Mouse (Mus musculus) stomach, embryonic 14.5 days (tissue): ENCODE measurements around the gene Zfp821. TPM values are rescaled to one million over a fixed set of nuclear protein-coding genes. Genes with fewer than 3 reads are reported as not detected.

Experiments
- ATAC-seq: fragments of 200-750 bp; cut with Nextera tagmentation; 2 replicates; pipeline ENCODE4 v1.8.0; 2017; ENCODE audit warnings: low read depth, moderate TSS enrichment; ENCODE audit not compliant: insufficient number of reproducible peaks, insufficient read depth, low FRiP score
- H3K27ac ChIP-seq: fragments of 300-500 bp; sonication (generic); 2 replicates; pipeline ENCODE4 v1.5.1; 2014; ENCODE audit warnings: mild to moderate bottlenecking, low read length, moderate library complexity, mixed read lengths
- H3K27me3 ChIP-seq: fragments of 300-500 bp; sonication (generic); 2 replicates; pipeline ENCODE4 v1.6.1; 2014; ENCODE audit warnings: low read length, control low read depth, mixed read lengths; ENCODE audit not compliant: control insufficient read depth, insufficient read depth
- H3K36me3 ChIP-seq: fragments of 300-500 bp; sonication (generic); 2 replicates; pipeline ENCODE4 v1.6.1; 2014; ENCODE audit warnings: mild to moderate bottlenecking, control low read depth, low read length, moderate library complexity, mixed read lengths; ENCODE audit not compliant: control insufficient read depth, insufficient read depth
- H3K4me1 ChIP-seq: fragments of 300-500 bp; sonication (generic); 2 replicates; pipeline ENCODE4 v1.6.1; 2014; ENCODE audit warnings: low read length, control low read depth, mixed read lengths; ENCODE audit not compliant: control insufficient read depth, insufficient read depth
- H3K4me2 ChIP-seq: fragments of 300-500 bp; sonication (generic); replicated peaks from 2 replicates; pipeline ENCODE4 v1.6.1; 2014; ENCODE audit warnings: low read depth, low read length, control low read depth
- H3K4me3 ChIP-seq: fragments of 300-500 bp; sonication (generic); 2 replicates; pipeline ENCODE4 v1.5.1; 2014; ENCODE audit warnings: low read depth, low read length, control low read depth
- H3K9ac ChIP-seq: fragments of 300-500 bp; sonication (generic); replicated peaks from 2 replicates; pipeline ENCODE4 v1.6.1; 2014; ENCODE audit warnings: low read depth, mild to moderate bottlenecking, control low read depth, low read length, moderate library complexity, mixed read lengths
- H3K9me3 ChIP-seq: fragments of 300-500 bp; sonication (generic); 2 replicates; pipeline ENCODE4 v1.6.1; 2016; ENCODE audit warnings: low read depth, low read length, control low read depth; ENCODE audit not compliant: control insufficient read depth
- WGBS: fragments of 180-500 bp; shearing (Covaris S2); extraction: QIAGEN DNeasy Blood & Tissue Kit; methylation state at CpG from one replicate; pipeline ENCODE4 v1.1.7; 2014; 5-methylcytosine and 5-hydroxymethylcytosine counted together
- polyA plus RNA-seq: library from polyadenylated mRNA; unstranded; fragments of >200 nt; fragmentation: Nextera tagmentation; extraction: Ambion mirVana; gene quantifications from 2 replicates; pipeline ENCODE4 v1.2.1, GENCODE M21; 2014

Zfp821 gene
- polyA plus RNA-seq, 1 experiment from 2014 or later: 29.7 TPM

DNA sequence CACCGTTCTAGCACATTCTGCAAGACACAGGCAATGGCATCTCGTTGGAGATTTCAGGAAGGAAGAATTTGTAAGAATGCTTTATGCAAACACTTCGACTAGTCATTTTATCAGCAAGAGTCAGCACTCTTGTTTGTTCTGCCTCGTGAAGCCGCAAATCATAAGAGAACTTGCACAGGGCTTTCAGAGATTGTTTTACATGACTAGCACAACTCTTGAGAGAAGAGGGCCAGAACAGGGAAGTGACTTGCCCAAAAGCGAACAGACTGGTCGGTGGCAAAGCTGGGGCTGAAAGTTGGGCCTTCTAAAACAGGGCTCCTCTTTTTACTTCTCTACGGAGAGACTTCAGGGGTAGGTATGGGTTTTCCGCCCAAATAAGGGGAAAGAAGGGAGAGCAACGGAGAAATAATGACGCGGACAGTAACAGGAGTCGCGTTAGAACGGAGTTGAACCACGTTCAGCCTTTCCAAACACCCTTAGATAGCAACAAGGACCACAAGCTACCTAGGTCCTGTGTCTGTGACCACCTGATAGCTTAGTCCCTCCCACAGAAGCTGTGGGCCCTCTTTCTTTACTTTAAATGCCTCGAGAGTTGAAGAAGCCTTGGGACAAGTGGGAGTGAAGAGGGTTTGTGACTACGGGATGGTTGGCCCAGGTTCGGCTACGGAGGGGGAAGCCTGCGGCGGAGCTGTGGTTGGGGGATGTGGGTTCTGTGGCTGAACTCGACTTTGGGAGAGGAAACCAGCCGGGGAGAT, 604 bp upstream of the Zfp821 start:
- Histone ChIP-seq H3K4me2 (peak overlapping the region; percentile 52), H3K27ac (peak overlapping the region; percentile 96), H3K9me3 (no peaks in the 10 kb centered on the region), H3K9ac (peak overlapping the region; percentile 34; the same call in 1 of the 2 replicates), H3K4me1 (peaks cover 10% of the 10 kb centered on the region; the same call in 1 of the 2 replicates), H3K4me3 (peak overlapping the region; percentile 94), H3K36me3 (peaks cover 19% of the 10 kb centered on the region), H3K27me3 (no peaks in the 10 kb centered on the region)
- peak; percentile 21; the same call in 1 of the 2 replicates for ATAC-seq
- 7% methylated on average over 24 of the region's 24 CpGs for WGBS

DNA sequence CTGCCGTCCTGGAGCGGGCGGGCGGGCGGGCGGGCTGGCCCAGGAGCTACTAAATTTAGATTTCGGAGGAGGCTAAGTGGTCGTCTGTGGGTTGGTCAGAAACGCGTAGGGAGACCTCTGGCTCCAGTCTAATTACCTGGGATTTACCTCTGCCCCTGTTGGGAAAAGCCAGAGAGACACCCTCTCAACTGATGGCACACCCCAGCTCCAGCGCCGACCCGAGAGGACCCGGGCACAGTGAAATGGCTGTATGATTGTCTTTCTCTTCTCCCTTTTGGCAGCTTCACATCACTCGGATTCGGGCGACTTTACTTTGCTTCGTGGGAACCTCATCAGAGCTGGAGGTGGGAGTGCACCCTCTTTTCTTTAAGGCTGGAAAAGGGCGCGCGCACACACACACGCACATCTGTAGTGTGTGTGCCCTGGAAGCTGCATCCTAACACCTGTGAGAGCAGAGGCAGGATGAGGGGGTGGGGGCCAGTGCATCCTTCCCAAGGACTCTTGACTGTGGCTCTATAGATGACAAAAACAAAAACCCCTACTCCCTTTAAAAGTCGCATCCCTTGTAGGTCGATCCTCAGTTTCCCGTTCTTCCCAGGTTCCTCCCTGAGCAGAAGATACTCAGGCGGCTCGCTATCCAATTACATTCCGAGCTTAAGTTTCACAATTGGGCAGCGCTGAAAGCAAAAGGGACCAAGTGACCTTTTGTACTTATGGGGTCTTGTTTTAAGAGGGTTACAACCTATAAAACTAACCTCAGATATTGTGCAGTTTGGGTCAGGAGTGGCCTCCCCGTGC, 929 bp downstream of the Zfp821 start:
- WGBS: under 1% methylated on average over 30 of the region's 30 CpGs
- peaks cover 33% of the 10 kb centered on the region for H3K36me3 ChIP-seq
- peaks cover 10% of the 10 kb centered on the region; the same call in 1 of the 2 replicates for H3K4me1 ChIP-seq
- H3K9me3 ChIP-seq: no peaks in the 10 kb centered on the region
- no peak; the same call in 1 of the 2 replicates for ATAC-seq
- peak overlapping the region; percentile 97 for H3K9ac ChIP-seq
- peak overlapping the region; percentile 96 for H3K27ac ChIP-seq
- no peaks in the 10 kb centered on the region for H3K27me3 ChIP-seq
- H3K4me2 ChIP-seq: peak overlapping the region; percentile 91
- H3K4me3 ChIP-seq: peak overlapping the region; percentile 94

DNA sequence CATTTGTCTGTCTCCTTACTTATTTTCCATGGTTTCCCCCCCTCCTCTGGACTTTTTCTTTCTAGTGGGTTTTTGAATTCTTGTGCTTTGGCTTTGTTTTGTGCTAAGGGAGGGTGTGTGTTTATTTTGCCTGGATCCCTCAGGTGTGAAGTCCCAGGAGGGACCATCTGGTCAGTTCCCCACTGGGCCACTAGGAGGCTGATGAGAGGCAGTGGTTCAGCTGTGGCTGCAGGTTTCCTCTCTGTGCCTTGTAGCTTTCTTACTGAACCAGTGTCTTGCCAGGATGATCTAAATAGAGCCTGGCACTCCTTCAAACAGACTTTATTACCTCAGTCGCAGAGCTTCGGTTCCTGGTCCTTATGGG, 1.5 kb downstream of the Zfp821 start:
- Histone ChIP-seq H3K4me2 (peak overlapping the region; percentile 91), H3K36me3 (peaks cover 37% of the 10 kb centered on the region), H3K9me3 (no peaks in the 10 kb centered on the region), H3K4me3 (peak overlapping the region; percentile 94), H3K27me3 (no peaks in the 10 kb centered on the region), H3K9ac (peak overlapping the region; percentile 97; the same call in 1 of the 2 replicates), H3K4me1 (peaks cover 10% of the 10 kb centered on the region; the same call in 1 of the 2 replicates), H3K27ac (no peak overlapping the region)
- 0 out of 2 replicates have a peak, but pooled peaks have one; percentile 53 for ATAC-seq
- 29% methylated on average over 2 of the region's 2 CpGs for WGBS

GRCm38 (mm10) chr8:109707921-109708320, 2.6 kb downstream of the Zfp821 start:
- Histone ChIP-seq H3K9me3 (no peaks in the 10 kb centered on the region), H3K36me3 (peaks cover 47% of the 10 kb centered on the region), H3K27ac (no peak overlapping the region), H3K27me3 (no peaks in the 10 kb centered on the region), H3K4me3 (no peak overlapping the region), H3K9ac (no peak overlapping the region), H3K4me1 (peaks cover 10% of the 10 kb centered on the region; the same call in 1 of the 2 replicates), H3K4me2 (no peak overlapping the region)
- WGBS: 94% methylated on average over 4 of the region's 4 CpGs
- ATAC-seq: no peak

DNA sequence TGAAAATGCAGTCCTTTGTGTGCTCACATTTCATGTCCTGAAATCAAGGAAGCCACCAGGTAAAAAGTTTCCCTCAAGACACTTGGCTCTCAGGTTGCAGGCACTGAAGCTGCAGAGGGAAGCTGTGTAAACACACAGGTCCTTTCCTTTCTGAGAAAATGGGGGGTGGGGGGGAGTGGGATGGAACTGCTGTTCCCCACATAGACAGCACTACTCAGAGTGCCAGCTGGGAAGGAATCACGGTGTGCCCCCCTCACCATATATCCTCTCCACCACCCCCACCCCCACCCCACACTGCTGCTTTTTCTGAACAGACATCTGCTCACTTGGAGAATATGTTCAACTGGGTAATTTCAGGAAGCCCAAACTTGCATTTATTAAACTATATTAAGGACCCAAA, 7.2 kb downstream of the Zfp821 start:
- Histone ChIP-seq H3K27ac (no peak overlapping the region), H3K4me3 (no peak overlapping the region), H3K36me3 (peaks cover 70% of the 10 kb centered on the region), H3K4me1 (no peaks in the 10 kb centered on the region; the same call in 1 of the 2 replicates), H3K9me3 (no peaks in the 10 kb centered on the region), H3K9ac (no peak overlapping the region), H3K4me2 (no peak overlapping the region), H3K27me3 (no peaks in the 10 kb centered on the region)
- 100% methylated on average over 1 of the region's 1 CpGs for WGBS
- no peak for ATAC-seq

- peaks cover 72% of the 10 kb centered on the region for H3K36me3 ChIP-seq
- 90% methylated on average over 5 of the region's 5 CpGs for WGBS
- no peaks in the 10 kb centered on the region for H3K27me3 ChIP-seq
These were observed 9.6 kb downstream of the Zfp821 start for GRCm38 (mm10) chr8:109714961-109715360.

DNA sequence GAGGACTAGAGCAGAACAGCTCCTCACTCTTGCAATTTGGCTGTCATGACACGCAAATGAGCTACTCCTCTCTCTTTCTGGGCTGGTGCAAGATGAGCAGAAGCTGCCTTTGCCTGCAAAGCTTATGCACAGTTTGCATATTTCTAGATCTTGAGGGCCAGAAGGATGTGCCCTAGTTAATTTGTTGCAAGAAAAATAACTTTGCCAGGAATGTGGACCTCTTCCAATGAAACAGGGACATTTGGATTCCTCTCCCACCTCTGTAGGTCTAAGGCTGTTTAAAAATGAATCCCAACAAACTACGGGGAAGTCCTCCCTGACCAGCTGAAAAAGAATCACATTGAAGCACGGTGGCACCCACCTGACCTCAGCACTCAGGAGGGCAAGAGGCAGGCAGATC, 19.8 kb downstream of the Zfp821 start:
- H3K27ac ChIP-seq: no peak overlapping the region
- no peaks in the 10 kb centered on the region for H3K9me3 ChIP-seq
- WGBS: 85% methylated on average over 3 of the region's 3 CpGs
- H3K36me3 ChIP-seq: peaks cover 62% of the 10 kb centered on the region
- no peaks in the 10 kb centered on the region for H3K27me3 ChIP-seq
- no peak for ATAC-seq
- no peaks in the 10 kb centered on the region for H3K4me1 ChIP-seq
- H3K9ac ChIP-seq: no peak overlapping the region
- H3K4me2 ChIP-seq: no peak overlapping the region
- H3K4me3 ChIP-seq: no peak overlapping the region

More at GRCm38 (mm10) chr8:109714961-109715360, 9.6 kb downstream of the Zfp821 start:
- ATAC-seq: no peak
- Histone ChIP-seq H3K27ac (no peak overlapping the region), H3K9ac (no peak overlapping the region), H3K9me3 (no peaks in the 10 kb centered on the region), H3K4me2 (no peak overlapping the region), H3K4me3 (no peak overlapping the region), H3K4me1 (no peaks in the 10 kb centered on the region)

GRCm38 (mm10) chr8:109731012-109731411, 25.7 kb downstream of the Zfp821 start:
- no peaks in the 10 kb centered on the region for H3K9me3 ChIP-seq
- no peak overlapping the region for H3K9ac ChIP-seq
- H3K4me2 ChIP-seq: no peak overlapping the region
- no peak overlapping the region for H3K4me3 ChIP-seq
- H3K4me1 ChIP-seq: peaks cover 6% of the 10 kb centered on the region; the same call in 1 of the 2 replicates
- no peaks in the 10 kb centered on the region for H3K27me3 ChIP-seq
- 78% methylated on average over 3 of the region's 3 CpGs for WGBS
- H3K36me3 ChIP-seq: peaks cover 36% of the 10 kb centered on the region
- no peak for ATAC-seq
- H3K27ac ChIP-seq: no peak overlapping the region
